Mouse (Mus musculus): ENCODE measurements around the gene Nfam1.
"Not testable (repeated sequence)": the region's sequence is repeated elsewhere in the genome, so short reads cannot be mapped to it uniquely, and the experiment has no call there.

The Nfam1 gene

DNA sequence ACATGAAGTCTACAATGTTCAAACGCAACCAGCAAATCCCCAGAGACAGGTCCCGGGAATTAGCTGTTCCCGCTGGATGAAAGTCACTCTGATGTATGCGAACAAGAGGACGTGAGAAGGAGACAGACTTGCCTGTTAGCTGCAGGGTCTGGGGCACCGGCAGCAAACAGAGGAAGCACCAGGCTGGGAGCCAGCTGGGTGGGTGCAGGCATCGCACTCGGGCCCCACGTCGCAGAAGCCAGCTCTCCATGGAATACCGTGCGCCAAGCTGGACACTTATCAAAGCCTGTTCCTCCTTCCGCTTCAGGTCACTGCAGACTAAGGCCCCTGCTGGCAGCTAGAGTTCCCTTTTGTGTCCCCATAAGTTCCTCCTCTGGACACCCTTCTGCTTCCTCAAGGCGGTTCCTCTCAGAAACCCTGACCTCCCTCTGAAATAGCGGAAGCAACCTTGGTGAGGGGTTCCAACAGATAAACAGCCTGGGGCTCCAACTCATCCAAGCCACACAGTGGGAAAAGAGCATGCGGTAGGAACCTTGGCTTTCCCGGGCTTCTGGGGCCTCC, at the start of gene Nfam1:
TSS of gene Nfam1 (minus strand) at position 326 of the 561 bp plus-strand sequence.
- in situ Hi-C loops (cut with MboI; ENCODE audit: low sequenced_read_pairs): no loop called here

DNA sequence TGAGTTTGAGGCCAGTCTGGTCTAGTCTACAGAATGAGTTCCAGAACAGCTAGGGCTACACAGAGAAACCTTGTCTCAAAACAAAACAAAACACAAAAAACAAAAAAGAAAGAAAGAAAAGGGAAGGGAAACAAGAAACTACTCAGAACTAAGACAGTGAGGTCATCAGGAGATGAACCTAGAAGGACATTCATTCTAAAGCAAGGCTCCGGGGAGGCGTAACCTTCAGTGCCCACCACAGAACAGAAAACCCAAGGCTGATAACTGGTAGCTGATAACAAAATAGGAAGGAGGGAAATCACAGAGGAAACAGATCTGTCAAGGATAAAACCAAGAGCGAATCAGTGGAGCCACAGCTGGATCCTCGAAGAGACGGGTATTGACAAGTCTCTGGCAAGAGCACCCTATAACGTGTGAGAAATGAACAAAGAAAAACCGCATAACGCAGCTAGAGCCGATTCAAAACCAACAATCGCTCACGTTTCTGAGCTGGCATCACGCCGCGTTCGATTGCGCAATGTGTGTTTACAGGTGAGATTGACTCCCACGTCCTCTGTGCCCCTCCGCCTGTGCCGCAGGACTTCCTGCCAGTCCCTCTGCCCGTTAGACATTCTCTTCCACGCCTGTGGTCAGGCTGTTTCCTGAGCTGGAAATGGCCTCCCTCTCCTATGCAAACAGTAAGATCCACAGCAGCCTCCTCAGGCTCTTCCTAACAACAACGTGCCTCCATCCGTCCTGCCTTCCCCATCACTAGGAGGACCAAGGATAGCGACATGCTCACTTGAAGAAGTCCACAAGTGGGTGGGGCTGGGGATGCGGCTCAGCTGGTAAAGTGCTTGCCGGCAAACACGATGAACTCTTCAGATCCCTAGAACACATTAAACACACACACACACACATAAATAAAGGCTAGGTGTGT, 42.8 kb upstream of the Nfam1 start:
- in situ Hi-C loops (cut with MboI; ENCODE audit: low sequenced_read_pairs): no loop called here

DNA sequence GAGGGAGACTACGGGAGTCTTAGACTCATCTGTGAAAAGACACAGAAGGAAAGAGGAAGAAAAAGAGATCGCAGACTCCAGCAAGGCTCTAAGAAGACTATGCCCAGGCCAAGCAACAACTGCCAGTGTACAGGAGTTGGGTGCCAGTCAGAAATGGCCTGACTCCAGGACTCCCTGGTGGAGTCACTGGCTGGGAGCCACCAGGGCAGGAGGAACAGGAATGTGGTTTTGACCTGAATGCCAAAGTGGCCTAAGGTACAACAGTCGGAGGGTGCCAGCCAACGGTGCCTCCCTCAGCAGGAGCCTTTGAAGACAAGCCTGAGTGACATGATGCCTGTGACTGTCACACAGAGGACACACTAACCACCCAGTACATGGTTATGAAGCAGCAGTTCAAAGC, 41.1 kb upstream of the Nfam1 start:
- in situ Hi-C loops (cut with MboI; ENCODE audit: low sequenced_read_pairs): no loop called here

GRCm38 (mm10) chr15:83071752-83072151, 38.6 kb upstream of the Nfam1 start:
- in situ Hi-C loops (cut with MboI; ENCODE audit: low sequenced_read_pairs): no loop called here

GRCm38 (mm10) chr15:83070942-83071341, 37.8 kb upstream of the Nfam1 start:
- in situ Hi-C loops (cut with MboI; ENCODE audit: low sequenced_read_pairs): no loop called here

- in situ Hi-C loops (cut with MboI; ENCODE audit: low sequenced_read_pairs): no loop called here
Measured at GRCm38 (mm10) chr15:83068270-83068669, 35.2 kb upstream of the Nfam1 start.

- in situ Hi-C loops (cut with MboI; ENCODE audit: low sequenced_read_pairs): no loop called here
Measured at GRCm38 (mm10) chr15:83065543-83065942, 32.4 kb upstream of the Nfam1 start.

DNA sequence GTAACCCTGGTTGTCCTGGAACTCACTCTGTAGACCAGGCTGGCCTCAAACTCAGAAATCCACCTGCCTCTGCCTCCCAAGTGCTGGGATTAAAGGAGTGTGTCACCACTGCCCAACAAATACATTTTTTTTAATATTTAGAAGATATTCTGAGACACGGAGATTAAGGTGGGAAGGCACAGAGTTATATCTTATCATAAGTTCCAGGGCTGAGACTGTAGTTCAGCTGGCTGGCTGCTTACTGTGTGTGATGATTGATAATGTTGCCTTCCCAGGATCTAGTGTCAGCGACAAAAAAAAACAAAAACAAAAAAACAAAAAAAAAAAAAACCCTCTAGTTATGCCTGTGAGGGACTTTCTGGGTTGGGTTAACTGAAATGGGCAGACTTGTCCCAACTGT, 29.5 kb upstream of the Nfam1 start:
- in situ Hi-C loops (cut with MboI; ENCODE audit: low sequenced_read_pairs): not testable (repeated sequence)

DNA sequence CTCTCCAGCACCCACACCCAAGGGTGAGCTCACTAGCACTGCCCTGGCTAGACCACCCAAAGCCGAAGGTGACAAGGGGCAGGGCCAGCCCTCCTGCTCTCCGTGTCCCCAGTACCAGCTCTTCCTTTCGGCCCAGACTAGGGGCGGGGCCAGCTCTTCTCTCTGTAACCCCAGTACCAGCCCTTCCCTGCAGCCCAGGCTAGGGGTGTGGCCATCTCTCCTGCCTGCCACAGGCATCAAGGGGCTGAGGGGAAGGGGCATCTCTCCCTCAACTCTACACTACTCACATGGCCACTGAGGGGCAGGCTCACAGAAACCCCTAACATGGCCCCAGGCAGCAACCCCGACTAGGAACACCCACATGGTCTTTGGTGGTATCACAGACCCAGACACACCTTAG, 28.6 kb upstream of the Nfam1 start:
- in situ Hi-C loops (cut with MboI; ENCODE audit: low sequenced_read_pairs): no loop called here

DNA sequence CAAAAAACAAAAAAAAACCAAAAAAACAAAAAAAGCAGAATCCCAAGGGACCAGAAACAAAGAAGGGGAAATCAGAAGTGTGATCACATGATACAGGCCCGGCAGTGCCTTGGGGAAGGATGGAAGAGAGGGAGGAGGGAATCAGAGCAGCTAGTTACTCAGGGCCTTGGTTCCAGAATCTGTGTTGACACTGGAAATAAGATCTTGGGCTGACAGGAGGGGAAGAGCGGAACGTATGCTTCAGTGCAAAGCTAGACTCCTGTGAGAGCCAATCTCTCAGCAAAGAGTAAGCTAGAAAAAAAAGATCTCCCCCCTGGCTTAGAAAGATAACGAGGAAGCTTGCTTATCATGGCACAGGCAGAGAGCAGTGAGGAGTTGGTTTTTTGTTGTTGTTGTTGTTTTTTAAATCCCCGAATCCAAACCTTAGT, 26.1 kb upstream of the Nfam1 start:
- in situ Hi-C loops (cut with MboI; ENCODE audit: low sequenced_read_pairs): no loop called here

GRCm38 (mm10) chr15:83057533-83057932, 24.4 kb upstream of the Nfam1 start:
- in situ Hi-C loops (cut with MboI; ENCODE audit: low sequenced_read_pairs): no loop called here

- in situ Hi-C loops (cut with MboI; ENCODE audit: low sequenced_read_pairs): no loop called here
Measured at GRCm38 (mm10) chr15:83056378-83057083, 23.4 kb upstream of the Nfam1 start.

DNA sequence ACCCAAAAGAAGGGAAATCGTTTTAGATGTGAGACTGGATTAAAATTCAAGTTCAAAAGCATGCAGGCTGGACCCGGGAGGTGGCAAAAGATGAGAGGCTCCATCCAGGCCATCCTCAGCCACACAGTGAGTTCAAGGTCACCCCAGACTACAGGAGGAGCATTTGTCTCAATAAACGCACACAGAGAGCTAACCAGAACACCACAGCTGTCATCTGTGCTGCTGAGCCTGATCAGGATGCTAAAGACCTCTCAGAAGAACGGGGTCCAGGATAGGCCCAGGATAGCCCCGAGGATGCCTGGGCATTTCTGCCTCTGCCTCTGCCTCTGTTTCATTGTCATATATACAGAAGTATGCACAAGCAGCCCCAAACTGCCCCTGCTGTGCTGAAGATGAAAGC, 22.5 kb upstream of the Nfam1 start:
- in situ Hi-C loops (cut with MboI; ENCODE audit: low sequenced_read_pairs): no loop called here

DNA sequence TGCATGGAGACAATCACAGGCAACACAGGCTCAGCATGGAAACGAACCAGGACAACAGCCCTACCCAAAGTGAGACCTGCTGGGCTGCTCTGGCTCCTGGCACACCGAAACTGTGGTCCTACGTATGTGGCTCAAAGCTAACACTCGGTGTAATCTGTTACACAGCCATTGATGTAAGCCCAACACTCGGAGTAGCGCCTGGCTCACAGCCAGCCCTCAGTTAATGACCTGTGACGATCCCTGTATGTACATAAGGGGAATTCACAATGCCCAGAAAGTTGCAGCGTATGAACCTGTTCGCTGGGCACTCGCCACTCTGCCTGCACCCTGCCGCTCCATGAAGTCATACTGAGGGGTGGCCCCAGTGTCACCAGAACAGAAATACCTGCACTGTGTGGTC, 20.2 kb upstream of the Nfam1 start:
- in situ Hi-C loops (cut with MboI; ENCODE audit: low sequenced_read_pairs): no loop called here

- in situ Hi-C loops (cut with MboI; ENCODE audit: low sequenced_read_pairs): no loop called here
Measured at GRCm38 (mm10) chr15:83052341-83053104, 19.4 kb upstream of the Nfam1 start.

- in situ Hi-C loops (cut with MboI; ENCODE audit: low sequenced_read_pairs): loop anchor here (10.0 kb wide), 1 partner anchor 232 kb away; no protein-coding TSS in a partner anchor
Measured at GRCm38 (mm10) chr15:83046730-83047129, 13.6 kb upstream of the Nfam1 start.

GRCm38 (mm10) chr15:83046308-83046707, 13.2 kb upstream of the Nfam1 start:
- in situ Hi-C loops (cut with MboI; ENCODE audit: low sequenced_read_pairs): loop anchor here (10.0 kb wide), 1 partner anchor 232 kb away; no protein-coding TSS in a partner anchor

DNA sequence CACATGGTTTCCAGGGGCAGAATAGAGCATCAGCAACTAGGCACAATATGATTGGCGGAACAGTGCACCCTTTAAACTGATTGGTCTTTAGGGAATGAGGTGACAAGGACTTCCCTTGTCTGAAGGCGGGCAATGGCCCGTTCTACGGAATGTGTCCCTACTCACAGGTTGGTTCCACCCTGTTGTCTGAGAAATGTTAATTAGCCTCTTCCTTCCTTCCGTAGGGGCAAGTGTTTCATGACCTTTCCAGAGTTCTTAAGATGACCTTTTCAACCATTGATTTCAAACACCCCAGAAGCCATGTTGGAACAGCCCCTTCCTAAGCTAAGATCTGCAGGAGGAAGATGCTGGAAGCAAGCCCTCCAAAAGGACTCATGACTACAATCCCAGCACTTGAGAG, 12.5 kb upstream of the Nfam1 start:
- in situ Hi-C loops (cut with MboI; ENCODE audit: low sequenced_read_pairs): loop anchor here (10.0 kb wide), 1 partner anchor 231 kb away; no protein-coding TSS in a partner anchor

- in situ Hi-C loops (cut with MboI; ENCODE audit: low sequenced_read_pairs): loop anchor here (10.0 kb wide), 1 partner anchor 229 kb away; no protein-coding TSS in a partner anchor
Measured at GRCm38 (mm10) chr15:83043362-83043708, 10.2 kb upstream of the Nfam1 start.

GRCm38 (mm10) chr15:83042655-83043361, 9.7 kb upstream of the Nfam1 start:
- in situ Hi-C loops (cut with MboI; ENCODE audit: low sequenced_read_pairs): loop anchor here (10.0 kb wide), 1 partner anchor 228 kb away; no protein-coding TSS in a partner anchor
